Mouse (Mus musculus) B cell, adult 2 months (primary cell): ENCODE data around the gene Fa2h.

Experiments
- DNase-seq, 2 experiments: peaks; one replicate each; pipeline ENCODE4 v3.0.0; 2022

The Fa2h gene

DNA sequence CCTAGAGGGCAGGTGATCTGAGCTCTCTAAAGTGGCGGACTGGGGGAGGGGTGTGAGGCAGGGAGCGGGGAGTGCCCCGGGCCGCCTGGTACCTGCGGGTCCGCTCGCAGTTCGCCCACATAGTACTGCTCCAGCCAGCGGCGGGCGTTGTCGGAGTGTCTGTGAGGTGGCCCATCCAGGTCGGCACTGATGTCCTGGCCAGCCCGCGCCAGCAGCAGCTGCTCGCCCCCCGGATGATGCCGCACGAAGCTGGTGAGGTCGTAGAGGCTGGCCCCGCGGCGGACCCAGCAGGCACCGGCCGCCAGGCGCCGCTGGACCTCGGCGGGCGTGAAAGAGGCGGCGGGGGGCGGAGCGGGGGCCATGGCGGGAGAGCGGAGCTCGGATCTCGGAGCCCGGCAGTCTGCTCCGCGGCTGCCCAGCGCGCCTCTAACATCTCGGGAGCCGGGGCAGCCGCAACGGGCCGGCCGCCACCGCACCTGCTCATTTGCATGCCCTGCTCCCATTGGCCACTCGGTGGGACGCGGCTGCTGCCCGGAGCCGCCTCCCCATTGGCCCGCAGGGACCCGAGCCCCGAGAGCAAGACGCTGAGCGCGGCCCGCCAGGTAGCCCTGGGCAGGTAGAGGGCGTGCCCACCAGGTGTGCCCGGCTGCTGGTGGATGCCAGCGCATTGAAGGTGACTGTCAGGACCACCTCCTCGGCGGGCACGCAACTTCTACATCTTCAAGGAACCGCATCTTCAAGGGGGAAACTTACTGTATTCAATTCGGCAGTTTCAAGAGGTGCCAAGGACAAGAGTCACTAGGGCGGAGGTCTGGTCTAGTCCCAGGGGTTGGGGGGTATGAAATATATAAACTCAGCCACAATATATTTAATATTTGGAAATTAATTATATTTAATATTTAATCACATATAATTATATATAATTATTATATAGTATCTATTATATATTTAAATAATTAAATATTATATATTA is at the start of gene Fa2h:
TSS of gene Fa2h (minus strand) at position 434 of the 973 bp plus-strand sequence.
- DNase-seq, result peak; percentile 37 to 39

DNA sequence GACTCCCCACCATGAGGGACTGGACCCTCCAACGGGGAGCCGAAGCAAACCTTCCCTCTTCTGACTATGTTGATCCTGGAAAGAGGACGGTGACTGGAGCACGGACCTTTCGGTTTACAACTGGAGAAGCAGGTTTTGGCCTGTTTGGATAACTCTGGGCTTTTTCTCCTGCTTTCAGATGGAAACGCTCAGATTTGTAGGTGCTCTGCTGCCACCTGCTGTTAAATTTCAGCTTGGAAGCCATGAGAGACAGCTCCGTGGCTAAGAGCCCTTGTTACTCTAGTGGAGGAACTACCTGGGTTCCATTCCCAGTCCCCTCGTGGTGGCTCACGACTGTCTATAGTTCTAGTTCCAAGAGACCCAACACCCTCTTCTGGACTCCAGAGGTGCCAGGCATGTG is 45.6 kb upstream of the Fa2h start:
- DNase-seq, result peak; percentile 43 to 52

DNA sequence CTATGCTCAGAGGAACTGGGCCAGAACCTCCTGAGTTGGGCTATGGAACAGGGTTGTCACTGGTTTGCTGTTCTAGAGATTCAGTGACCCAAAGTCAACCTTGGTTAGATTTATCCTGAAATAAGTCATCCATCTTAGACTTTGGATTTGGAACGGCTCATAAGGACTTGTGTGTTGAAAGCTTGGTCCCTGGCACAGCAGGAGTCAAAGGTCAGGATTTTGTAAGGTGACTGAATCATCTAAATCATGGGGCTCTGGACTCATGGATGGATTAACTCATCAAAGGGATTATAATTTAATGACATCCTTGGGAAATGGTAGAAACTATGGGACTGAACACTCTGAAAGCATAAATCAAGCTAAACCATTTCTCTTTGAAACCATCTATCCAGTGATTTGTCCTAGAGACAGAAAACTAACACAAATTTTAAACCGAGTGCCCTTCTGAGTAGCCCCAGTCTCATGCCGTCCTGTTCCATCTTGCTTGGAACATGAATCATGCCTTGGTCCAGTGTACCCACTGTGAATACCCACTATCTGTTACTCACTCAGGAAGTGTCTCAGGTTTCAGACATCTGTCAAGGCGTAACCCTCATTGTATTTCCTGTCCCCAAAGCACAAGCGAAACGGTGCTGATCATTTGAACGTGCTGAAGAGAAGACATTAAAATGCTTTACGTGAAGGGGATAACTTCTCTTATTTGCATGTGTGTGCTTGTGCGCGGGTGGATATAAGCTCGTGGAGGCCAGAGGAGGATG is 41.6 kb upstream of the Fa2h start:
- peak; percentile 6 to 7 for DNase-seq

DNA sequence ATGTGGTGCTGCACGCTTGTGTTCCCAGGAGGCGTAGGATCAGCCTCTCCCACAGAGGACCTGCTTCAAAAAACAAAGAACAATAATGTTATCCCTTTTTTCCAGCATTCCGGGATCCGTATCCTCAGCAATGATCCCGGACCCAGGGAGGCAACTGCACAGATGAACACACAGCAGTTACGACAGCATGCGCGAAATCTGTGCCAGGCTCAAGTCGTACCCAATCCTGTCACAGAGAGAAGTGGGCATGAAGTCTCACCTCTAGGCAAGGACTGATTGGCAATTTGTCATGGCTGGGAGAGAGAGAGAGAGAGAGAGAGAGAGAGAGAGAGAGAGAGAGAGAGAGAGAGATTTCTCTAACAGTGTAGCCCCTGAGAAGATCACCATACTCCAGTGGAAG is 31.0 kb upstream of the Fa2h start:
- no peak for DNase-seq

DNA sequence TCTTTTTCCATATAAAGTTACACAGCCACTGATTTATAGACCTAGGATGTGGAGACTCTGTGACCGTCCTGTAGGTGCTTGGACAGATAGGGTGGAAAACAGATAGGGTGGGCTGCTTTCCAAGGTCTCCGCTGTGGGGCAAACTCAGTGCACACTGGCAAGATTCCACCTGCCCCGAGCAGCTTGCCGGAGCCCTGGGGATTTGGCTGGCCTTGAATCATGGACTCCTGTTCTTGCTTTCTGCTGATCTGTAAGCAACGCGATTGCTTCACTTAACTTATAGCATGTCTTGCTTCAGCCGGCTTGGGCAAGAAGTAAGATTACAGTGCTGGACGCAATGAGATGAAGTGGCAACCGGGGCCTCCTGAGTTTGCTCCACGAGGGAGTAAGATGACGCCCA is 30.6 kb upstream of the Fa2h start:
- no peak for DNase-seq

DNA sequence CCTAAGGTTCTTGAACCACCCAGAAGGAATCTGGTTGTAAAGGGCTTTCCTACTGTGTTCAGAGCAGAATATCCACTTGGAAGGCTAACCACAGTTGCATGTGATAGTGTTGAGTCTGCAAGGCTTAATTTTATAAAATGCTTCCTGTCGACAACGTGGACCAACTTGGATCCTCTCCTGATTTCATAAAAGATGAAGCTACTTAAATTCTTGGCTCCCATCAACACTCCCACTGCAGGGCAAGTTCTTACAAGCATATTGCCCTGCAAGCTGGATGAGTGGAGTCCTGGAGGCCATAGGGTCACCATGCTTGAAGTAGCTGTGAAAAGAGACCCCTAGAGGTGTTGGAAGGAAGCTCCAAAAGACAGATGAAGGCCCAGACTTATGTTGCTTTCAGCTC is 29.0 kb upstream of the Fa2h start:
- no peak for DNase-seq

DNA sequence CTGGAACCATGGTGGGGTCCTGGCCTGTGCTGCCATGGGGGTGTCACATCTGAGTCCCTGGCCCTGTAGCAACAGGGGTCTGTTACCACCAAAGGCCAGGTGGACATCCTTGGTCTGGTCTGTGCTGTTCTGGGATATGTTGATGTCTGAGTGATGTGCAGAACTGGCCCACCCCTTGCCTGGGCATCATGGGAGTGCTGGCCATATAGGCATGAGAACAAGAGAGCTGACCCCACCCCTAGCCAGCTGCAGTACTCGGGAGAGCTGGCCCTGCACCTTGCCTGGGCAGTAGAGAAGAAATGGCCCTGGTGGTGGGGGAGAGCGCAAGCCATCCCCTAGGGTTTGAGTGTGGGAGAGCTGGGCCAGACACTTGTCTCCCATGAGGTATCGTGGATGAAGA is 25.5 kb upstream of the Fa2h start:
- DNase-seq, result no peak

DNA sequence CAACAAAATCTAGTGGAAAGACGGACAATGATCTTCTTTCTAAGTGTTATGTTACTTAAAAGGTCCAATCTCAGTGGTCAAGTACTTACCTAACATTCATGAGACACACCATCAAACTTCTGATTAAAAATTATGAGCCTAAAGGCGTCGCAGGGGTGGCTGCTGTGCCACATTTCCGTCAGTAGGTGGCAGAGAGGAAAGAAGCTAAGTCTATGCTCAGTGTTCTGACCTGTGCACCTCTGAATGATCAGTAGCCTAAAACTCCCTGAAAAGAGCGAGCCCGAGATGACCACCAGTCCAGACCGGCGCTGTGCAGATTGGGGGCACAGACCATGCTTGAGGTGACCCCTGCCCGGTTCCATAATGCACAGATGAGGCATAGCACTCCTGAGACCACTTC is 25.0 kb upstream of the Fa2h start:
- DNase-seq, result peak; percentile 18 to 28

DNA sequence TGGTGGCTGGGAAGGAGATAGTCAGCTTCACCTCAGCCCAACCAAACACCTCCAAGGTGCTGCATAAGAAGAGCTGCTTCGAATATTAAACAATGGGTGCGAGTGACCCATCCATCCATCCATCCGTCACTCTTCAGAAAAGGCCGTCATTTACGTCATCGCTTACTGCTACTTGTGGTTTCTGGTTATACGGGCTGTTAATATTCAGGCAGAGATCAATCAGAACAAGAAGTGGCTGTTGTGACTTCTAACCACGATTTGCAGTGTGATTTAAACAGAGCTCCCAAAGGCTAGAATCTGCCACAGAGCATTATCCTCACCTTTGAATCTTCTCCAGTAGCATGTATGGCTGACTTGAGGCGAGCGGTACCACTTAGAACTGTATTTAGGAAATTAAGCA is 23.6 kb upstream of the Fa2h start:
- no peak for DNase-seq

DNA sequence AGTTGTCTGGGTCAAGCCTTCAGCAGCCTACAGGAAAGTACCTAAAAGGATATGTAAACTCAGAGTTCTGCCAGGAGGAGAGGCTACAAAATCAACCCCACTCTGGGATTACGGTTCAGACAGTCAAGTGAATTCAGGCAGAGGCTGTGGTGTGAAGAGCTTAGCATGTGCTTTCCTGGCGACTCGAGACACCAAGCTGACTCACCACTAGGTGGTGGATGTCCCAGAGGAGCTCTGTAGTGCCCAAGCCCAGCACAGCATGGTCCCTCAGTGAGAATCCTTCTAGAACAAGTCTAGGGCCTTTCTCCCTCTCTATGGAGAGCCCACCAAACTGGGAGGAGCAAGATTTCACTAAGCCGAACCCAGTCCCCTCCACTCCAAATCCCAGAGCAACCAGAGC is 9.8 kb upstream of the Fa2h start:
- DNase-seq, result peak in 1 of 2 experiments; percentile 11

DNA sequence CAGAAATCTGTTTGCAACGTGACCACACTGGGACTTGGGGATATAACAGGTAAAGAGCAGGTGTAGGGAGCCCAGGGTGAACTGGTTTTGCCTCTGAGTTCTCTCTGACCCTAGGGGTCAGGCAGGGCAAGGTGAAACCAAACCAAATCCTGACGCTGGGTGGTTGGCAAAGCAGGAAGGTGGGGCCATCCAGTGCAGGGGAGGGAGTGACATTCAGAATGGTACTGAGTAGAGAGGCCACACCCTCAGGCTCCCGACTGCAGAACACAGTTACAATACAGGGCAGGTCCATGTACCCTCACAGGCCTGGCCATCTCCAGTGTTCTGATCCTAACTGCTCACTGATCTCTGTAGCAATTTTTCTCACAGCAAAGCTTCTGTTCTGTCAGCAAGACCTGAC is 2.4 kb downstream of the Fa2h start:
- no peak for DNase-seq

DNA sequence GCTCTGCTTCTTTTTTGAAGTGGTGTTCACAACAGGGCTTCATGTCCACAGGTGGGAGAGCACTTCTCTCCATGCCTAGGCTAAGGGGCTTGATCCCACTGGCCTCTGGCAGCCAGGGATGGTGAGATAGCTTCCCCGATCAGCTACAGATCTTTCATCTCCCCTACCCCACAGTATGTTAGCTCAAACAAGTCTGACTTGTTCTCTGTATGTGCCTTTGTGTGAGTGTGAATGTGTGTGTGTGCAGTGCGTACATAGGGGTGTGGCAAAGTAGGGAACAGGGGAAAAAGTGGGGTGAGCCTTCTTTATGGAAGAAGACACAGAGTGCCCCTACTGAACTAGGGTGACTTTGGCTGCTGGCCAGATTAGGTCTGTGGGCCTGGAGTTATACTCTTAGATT is 2.8 kb downstream of the Fa2h start:
- DNase-seq, result no peak

DNA sequence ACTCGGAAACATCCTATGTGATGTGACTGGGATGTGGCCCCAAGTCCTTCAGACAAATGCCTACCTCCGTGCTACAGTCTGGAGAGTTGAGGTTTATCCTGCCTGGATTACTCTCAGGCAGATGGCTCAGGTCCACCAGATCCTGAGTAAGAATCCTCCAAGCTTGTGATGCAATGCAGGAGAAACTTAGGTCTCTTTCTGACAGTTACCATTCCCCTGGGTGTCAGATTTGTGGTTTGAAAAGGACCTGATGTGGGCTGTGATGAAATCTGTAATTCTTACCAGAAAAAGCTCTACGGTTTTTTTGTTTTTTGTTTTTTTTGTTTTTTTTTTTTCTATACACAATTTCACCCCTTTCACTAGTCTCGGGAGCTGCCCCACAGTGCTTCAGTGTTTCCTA is 4.0 kb downstream of the Fa2h start:
- no peak for DNase-seq

DNA sequence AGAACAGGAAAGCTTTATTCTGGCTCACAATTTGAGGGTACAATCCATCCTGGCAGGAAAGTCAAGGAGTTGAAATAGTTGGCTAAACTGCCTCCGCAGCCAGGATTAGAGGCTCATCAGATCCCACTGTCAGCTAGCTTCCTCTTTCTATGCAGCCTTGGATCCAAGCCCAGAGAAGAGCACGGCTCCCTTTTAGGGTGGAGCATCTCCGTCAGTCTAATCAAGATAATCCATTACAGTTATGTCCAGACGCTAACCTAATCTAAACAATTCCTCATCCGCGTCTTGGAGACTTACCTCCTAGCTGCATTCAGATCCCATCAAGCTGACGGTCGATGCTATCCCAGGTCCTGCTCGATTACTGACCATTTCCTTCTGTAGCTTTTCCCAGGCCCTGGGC is 7.7 kb downstream of the Fa2h start:
- DNase-seq, result no peak

DNA sequence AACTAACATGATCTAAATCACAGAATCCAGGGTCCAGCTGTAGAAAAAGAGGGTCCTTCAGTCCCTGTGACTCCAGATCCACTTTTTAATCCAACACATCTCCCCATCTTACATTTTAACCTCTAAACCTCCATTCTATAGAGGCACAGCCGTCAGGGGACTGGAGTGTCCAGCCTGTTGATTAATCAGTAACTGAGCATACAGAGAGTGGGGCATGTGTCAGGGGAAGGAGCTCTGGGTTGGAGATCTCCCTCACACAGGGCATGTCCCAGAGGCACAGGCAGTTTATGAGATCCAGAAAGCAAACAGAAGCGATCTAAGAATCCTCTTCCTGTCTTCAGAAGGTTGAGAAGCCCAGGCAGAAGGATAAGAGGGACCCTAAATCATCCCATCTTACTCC is 9.0 kb downstream of the Fa2h start:
- no peak for DNase-seq

DNA sequence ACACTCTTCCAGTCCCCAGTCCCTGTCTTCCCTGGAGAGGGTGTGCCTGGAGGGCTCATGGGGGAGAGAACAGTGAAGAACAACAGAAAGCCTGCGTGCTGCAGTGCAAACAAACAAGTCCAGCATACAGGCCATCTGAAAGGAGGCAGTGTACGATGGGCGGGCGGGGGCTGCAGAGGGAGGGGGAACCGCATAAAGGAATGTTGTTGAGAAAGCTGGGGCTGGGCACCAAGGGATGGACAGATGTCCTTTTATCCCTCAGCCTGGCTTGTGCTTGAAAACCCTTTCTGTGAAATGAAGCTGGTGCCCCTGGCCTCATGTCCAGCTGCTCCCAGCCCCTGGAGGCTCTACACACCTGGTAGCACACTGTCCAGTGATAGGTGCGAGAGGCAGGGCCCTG is 18.4 kb downstream of the Fa2h start:
- no peak for DNase-seq

DNA sequence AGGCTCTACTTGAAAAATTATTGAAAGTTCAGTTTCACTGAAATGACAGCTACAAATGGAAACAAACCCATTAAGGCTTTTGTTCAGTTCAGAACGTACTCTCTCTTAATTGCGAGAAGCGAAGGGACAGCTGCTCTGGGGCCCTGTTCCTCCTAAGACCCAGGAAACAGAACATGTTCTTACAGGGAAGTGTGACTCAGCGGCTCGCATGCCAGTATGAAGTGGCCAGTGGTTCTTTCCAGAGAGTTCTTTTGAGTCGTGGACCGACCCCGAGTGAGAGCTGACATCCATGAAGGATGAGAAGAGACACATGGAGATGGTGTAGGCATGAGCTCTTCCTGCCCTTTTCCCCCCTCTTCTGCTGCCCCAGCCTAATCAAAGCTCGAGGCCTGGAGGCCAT is 23.9 kb downstream of the Fa2h start:
- DNase-seq, result no peak

DNA sequence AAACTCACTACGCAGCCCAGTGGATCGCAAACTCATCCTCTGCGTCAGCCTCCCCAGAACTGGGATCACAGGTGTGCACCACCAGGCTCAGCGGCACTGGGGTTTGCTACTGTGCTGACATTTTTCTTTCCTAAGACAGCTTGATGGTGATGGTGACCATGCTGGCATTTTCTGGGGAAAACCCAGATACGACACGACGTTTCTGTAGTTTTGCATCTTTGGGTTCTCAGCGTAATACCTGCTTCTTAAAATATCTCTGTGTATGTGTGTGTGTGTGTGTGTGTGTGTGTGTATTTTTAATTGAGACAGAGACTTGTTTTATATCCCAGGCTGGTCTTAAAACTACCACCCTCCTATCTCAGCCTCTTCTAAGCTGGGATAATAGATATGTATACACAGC is 26.3 kb downstream of the Fa2h start:
- no peak for DNase-seq

DNA sequence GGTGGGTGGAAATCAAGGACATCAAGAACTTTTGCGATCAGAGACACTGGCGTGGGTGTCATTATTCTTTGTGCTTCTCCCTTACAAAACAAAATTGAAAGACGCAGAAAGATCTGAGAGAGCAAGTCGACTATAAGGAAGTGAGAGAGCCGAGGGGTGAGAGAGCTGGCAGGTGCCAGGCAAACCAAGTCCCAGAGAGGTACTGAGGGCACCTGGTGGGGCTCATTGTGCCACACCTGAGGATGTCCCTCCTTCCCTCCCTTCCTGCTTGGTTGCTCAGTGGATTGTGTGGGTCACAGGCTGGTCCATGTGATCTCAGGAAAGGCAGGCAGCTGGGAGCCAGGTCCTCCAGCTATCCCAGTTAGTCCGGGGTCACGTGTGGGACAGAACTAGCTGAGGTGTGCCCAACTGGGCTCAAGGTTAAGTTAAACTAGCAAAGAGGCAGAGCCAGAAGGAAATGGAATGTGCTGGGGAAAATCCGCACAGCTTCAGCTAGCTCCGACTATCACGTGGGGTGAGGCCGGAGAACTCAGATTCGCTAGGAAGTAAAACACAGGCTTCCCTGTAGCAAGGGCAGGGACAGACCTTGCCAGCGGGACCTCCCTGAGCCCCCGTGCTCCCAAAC is 26.9 kb downstream of the Fa2h start:
- DNase-seq, result no peak

DNA sequence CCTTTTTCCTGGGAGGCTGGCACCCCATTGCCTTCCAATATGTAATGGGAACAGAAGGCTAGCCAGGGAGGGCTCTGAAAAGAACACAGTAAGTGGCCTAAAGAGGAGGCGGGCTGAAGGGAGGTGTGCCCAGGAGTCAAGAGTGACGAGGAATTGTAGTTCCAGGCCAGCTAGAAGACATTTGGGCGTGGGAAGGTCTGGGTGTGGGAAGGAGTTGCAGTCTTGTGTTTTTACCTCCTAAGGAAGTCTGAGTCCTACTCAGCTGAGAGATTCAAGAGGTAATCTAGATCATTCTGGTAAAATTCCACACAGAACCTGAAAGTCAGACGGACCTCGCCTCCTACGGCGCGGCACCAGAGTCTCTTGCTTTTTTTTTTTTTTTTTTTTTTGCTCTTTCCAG is 30.1 kb downstream of the Fa2h start:
- no peak for DNase-seq

DNA sequence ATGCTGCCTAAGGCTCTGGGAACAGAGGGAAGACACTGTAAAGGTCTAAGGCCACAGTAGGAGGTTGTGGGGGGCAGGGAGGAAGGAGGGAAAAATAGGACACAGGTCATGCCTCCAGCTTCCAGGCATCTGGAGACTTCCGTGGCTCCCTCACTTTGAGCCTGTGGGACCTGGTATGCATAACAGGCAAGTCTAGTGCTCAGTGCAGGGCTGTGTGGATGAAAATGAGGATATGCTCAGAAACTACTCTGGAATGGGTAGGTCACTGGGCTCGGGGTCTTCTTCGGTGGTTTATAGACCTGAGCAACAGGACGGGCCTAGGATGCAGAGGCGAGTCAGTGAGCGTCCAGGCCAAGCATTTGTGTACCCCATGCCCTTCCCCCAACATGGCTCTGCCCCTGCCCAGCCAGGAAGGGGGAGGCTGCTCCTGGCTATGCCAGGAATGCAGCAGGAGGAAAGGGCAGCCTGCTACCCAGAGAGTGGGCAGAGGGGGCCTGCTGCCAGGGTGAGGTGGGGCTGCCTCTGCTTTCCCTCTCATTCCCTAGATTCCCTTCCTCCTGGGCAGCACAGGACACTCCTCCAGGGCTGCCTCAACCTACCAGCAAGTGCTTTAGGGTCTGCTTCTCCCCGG is 32.9 kb downstream of the Fa2h start:
- no peak for DNase-seq

DNA sequence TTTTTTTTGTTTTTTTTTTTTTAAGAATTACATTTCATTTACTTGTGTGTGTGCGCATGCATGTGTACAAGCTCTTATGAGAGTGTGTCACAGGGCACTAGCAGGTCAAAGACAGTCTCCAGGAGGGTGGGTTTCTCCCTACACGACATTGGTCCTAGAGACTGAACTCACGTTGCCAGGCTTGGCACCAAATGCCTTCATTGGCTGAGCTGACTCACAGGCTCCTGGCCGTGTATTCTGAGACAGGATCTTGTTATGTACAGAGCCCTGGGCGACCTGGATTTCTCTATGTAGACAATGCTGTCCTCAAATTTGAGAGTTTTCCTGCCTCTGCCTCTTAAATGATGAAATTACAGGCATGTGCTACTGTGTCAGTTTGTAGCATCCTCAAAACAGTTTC is 33.7 kb downstream of the Fa2h start:
- DNase-seq, result no peak

DNA sequence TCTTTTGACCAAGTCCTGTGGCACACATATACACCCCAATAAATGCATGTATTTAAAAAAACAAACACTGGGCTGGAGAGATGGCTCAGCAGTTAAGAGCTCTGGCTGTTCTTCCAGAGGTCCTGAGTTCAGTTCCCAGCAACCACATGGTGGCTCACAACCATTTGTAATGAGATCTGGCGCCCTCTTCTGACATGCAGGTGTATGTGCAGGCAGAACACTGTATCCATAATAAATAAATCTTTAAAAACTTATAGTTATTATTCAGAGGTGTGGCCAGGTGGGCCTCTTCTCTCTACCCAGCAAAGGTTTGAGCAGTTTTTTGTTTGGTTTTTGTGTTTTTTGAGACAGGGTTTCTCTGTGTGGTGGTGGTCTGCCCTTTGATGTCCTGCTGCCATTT is 34.7 kb downstream of the Fa2h start:
- no peak for DNase-seq
